Mouse (Mus musculus): ENCODE measurements around the gene Cadps2.

DNA sequence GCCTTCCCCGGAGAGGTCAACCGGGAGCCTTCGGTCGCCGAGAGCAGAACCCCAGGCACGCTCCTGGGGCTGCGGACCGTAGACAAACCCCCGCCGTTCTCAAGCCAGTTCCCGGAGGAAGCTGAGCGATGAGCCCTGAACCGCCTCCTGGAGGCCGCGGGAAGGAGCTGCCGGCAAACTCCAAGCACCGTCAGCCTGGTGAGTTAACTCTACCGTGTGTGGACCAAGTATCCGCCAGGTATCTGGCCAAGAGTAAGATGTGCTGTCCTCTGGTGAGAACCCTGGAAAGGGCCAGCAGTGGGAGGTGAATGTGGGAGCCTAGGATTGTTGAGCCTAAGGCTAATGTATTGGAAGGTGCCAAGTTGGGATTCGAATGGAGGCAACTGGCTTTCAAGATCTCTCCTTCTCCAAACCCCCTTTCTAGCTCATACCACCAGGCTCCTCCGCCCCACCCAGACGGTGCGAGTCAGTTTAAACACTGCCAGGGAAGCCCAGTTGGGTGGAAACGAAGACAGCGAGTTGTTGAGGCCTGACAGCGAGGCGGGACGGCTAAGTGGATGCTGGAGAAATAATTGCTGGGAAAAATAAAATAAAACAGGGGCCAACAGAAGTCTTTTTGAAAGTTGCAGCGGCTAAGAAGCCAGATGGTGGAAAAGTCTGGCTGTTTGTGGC is 589.5 kb downstream of the Cadps2 start:
- TF ChIP-seq POLR2A (IDR thresholded peaks at IDR 0.05; ENCODE audit: insufficient read depth, low read depth, low read length) (no peak), CTCF (IDR thresholded peaks at IDR 0.05; ENCODE audit: insufficient read depth, low read depth, low read length) (no peak)

Measured in olfactory bulb, adult 2 months (tissue).